Mouse (Mus musculus): ENCODE data around the gene Anks1b. TPM values are rescaled to one million over a fixed set of nuclear protein-coding genes. Genes with fewer than 3 reads are reported as not detected.

The Anks1b gene
- polyA plus RNA-seq, 1 experiment from 2014 or later = 2.9 TPM

GRCm38 (mm10) chr10:90220470-90220869 lies 347.2 kb downstream of the Anks1b start:
- no peak overlapping the region for H3K27ac ChIP-seq
- no peak for ATAC-seq (ENCODE audit: insufficient number of reproducible peaks, low FRiP score, low TSS enrichment, low read depth)
- H3K36me3 ChIP-seq = no peaks in the 10 kb centered on the region
- H3K27me3 ChIP-seq = no peaks in the 10 kb centered on the region
- H3K9me3 ChIP-seq = no peaks in the 10 kb centered on the region
- H3K4me1 ChIP-seq = no peaks in the 10 kb centered on the region
- H3K9ac ChIP-seq = no peak overlapping the region
- no peak overlapping the region for H3K4me3 ChIP-seq
- WGBS = 62% methylated on average over 3 of the region's 3 CpGs
- H3K4me2 ChIP-seq = no peak overlapping the region

DNA sequence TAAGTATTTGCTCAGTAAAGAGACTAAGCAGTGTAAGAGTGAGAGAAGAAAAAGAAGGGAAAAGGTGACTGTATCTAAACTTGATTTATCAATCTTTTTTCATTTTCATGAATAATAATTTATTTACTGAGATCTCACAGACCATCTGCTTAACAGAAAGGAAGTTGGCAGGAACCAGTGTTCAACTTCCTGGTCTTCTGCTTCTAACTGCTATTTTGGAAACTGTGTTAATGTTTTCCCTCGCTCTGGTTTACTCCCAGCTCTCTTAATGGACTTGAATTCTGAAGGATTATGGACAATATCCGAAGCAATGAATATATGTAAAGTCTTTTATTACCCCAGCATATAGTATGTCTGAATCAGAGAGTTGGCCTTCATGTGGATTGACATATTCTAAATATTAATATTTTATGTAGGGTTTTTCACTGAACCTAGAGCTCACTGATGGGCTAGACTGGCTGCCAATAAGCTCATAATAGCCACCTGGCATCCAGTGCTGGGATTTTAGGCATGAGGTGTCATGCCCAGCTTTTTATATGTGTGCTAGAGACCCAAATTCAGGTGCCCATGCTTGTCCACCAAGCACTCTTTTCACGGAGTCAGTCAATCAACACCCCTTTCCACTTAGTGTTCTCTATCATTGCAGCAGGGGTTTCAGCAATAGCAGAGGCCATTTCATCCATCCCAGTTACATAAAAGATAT lies 349.6 kb downstream of the Anks1b start:
- Histone ChIP-seq H3K27ac (no peak overlapping the region), H3K4me2 (no peak overlapping the region), H3K9ac (no peak overlapping the region), H3K9me3 (no peaks in the 10 kb centered on the region), H3K27me3 (no peaks in the 10 kb centered on the region), H3K36me3 (no peaks in the 10 kb centered on the region), H3K4me3 (no peak overlapping the region), H3K4me1 (no peaks in the 10 kb centered on the region)
- ATAC-seq (ENCODE audit: insufficient number of reproducible peaks, low FRiP score, low TSS enrichment, low read depth) = no peak
- 73% methylated on average over 3 of the region's 3 CpGs for WGBS

GRCm38 (mm10) chr10:90235273-90235672 lies 362.0 kb downstream of the Anks1b start:
- Histone ChIP-seq H3K27ac (no peak overlapping the region), H3K9me3 (no peaks in the 10 kb centered on the region), H3K4me3 (no peak overlapping the region), H3K4me1 (no peaks in the 10 kb centered on the region), H3K9ac (no peak overlapping the region), H3K36me3 (no peaks in the 10 kb centered on the region), H3K27me3 (no peaks in the 10 kb centered on the region), H3K4me2 (no peak overlapping the region)
- 75% methylated on average over 3 of the region's 3 CpGs for WGBS
- no peak for ATAC-seq (ENCODE audit: insufficient number of reproducible peaks, low FRiP score, low TSS enrichment, low read depth)

- no peak overlapping the region for H3K9ac ChIP-seq
- no peaks in the 10 kb centered on the region for H3K36me3 ChIP-seq
- no peaks in the 10 kb centered on the region for H3K27me3 ChIP-seq
- H3K27ac ChIP-seq = no peak overlapping the region
- H3K9me3 ChIP-seq = no peaks in the 10 kb centered on the region
- no peak overlapping the region for H3K4me2 ChIP-seq
- WGBS = 69% methylated on average over 3 of the region's 3 CpGs
- H3K4me3 ChIP-seq = no peak overlapping the region
- ATAC-seq (ENCODE audit: insufficient number of reproducible peaks, low FRiP score, low TSS enrichment, low read depth) = no peak
- H3K4me1 ChIP-seq = no peaks in the 10 kb centered on the region
Measured at GRCm38 (mm10) chr10:90237290-90237689, 364.0 kb downstream of the Anks1b start.

DNA sequence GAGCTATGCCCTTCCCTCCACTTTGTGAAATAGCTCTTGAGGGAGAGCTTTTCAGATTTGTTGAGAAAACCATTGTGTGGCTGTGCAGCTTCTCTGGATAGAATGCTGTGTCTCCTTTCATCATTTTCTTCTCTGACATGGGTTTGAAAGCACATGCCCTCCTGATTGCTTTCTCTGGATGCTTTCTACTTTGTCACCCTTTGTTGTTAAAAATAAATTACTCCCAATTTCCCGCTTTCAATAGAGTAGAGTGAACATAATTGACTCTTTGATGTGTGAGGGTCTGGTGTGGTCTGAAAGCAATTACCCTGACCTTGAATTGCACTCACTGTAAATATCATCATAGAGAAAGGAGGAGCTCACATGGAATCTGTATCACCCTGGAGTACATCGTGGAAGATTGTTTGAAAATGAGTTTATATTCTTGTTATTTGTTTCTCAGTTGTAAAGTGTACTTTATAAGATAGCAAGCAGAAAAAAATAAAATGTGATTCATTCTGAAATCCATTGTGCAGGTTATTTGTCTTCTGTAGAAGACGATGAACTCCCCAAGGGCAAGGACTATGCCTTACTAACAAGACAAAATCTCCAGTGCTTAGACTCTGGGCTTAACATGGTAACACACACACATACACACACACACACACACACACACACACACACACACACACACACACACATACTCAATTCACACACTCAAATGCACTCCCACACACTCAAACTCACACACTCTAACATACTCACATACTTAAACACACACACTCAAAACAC lies 385.8 kb downstream of the Anks1b start:
- Histone ChIP-seq H3K9ac (no peak overlapping the region), H3K27ac (no peak overlapping the region), H3K9me3 (no peaks in the 10 kb centered on the region), H3K4me2 (no peak overlapping the region), H3K4me3 (no peak overlapping the region), H3K36me3 (no peaks in the 10 kb centered on the region), H3K27me3 (no peaks in the 10 kb centered on the region), H3K4me1 (no peaks in the 10 kb centered on the region)
- whole genome bisulfite sequencing = 38% methylated on average over 3 of the region's 3 CpGs
- no peak for ATAC-seq (ENCODE audit: insufficient number of reproducible peaks, low FRiP score, low TSS enrichment, low read depth)

DNA sequence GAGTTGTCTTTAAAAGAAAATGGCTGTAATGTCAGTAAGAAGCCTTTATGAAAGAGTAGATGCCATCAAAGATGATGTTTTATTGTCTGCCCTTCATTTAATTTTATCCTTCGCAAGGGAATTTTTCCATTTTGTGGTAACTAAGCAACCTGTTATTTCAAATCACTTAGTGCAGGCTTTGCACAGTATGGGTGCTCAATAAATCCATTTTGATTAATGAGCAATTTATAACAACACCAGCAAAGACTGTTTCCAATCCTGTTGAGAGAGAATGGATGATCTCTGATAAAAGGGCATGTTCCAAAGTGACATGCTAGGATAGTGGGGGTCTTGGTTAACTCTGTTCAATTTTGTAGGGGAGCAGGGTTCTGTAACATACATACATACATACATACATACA lies 398.0 kb downstream of the Anks1b start:
- no peak overlapping the region for H3K4me2 ChIP-seq
- 83% methylated on average over 1 of the region's 1 CpGs for WGBS
- H3K27me3 ChIP-seq = no peaks in the 10 kb centered on the region
- H3K9ac ChIP-seq = no peak overlapping the region
- no peak overlapping the region for H3K4me3 ChIP-seq
- H3K27ac ChIP-seq = no peak overlapping the region
- H3K36me3 ChIP-seq = no peaks in the 10 kb centered on the region
- H3K9me3 ChIP-seq = no peaks in the 10 kb centered on the region
- ATAC-seq (ENCODE audit: insufficient number of reproducible peaks, low FRiP score, low TSS enrichment, low read depth) = no peak
- H3K4me1 ChIP-seq = no peaks in the 10 kb centered on the region

- Histone ChIP-seq H3K9me3 (no peaks in the 10 kb centered on the region), H3K4me3 (no peak overlapping the region), H3K4me2 (no peak overlapping the region), H3K27me3 (no peaks in the 10 kb centered on the region), H3K27ac (no peak overlapping the region), H3K36me3 (no peaks in the 10 kb centered on the region), H3K4me1 (no peaks in the 10 kb centered on the region), H3K9ac (no peak overlapping the region)
- ATAC-seq (ENCODE audit: insufficient number of reproducible peaks, low FRiP score, low TSS enrichment, low read depth) = no peak
- 80% methylated on average over 2 of the region's 2 CpGs for WGBS
Measured at GRCm38 (mm10) chr10:90273311-90273710, 400.0 kb downstream of the Anks1b start.

GRCm38 (mm10) chr10:90286589-90286988 lies 413.3 kb downstream of the Anks1b start:
- WGBS = 43% methylated on average over 1 of the region's 1 CpGs
- Histone ChIP-seq H3K4me2 (no peak overlapping the region), H3K9ac (no peak overlapping the region), H3K36me3 (no peaks in the 10 kb centered on the region), H3K27me3 (no peaks in the 10 kb centered on the region), H3K4me1 (no peaks in the 10 kb centered on the region), H3K4me3 (no peak overlapping the region), H3K27ac (no peak overlapping the region), H3K9me3 (no peaks in the 10 kb centered on the region)
- ATAC-seq (ENCODE audit: insufficient number of reproducible peaks, low FRiP score, low TSS enrichment, low read depth) = no peak

GRCm38 (mm10) chr10:90303249-90303648 lies 429.9 kb downstream of the Anks1b start:
- Histone ChIP-seq H3K36me3 (no peaks in the 10 kb centered on the region), H3K4me2 (no peak overlapping the region), H3K9ac (no peak overlapping the region), H3K9me3 (no peaks in the 10 kb centered on the region), H3K27ac (no peak overlapping the region), H3K27me3 (no peaks in the 10 kb centered on the region), H3K4me3 (no peak overlapping the region), H3K4me1 (no peaks in the 10 kb centered on the region)
- ATAC-seq (ENCODE audit: insufficient number of reproducible peaks, low FRiP score, low TSS enrichment, low read depth) = no peak
- WGBS = 71% methylated on average over 1 of the region's 1 CpGs

DNA sequence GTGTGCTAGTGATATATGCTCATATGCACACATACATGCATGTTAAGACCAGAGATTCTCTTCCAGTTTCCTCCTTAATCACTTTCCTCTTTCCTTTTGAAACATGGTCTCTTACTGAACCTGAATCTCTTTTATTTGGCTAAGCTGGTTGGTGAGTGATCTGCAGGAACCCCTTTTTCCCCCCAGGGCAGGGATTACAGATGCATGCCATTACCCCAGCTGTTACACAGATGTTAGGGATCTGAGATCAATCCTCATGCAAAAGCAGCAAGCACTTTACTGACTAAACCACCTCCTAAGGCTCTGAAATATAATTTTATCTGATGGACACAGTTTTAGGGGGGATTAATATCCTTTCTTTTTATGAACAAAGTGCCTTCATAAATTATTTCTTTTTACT lies 432.8 kb downstream of the Anks1b start:
- no peak for ATAC-seq (ENCODE audit: insufficient number of reproducible peaks, low FRiP score, low TSS enrichment, low read depth)
- Histone ChIP-seq H3K27ac (no peak overlapping the region), H3K9me3 (no peaks in the 10 kb centered on the region), H3K4me3 (no peak overlapping the region), H3K4me1 (no peaks in the 10 kb centered on the region), H3K36me3 (no peaks in the 10 kb centered on the region), H3K27me3 (no peaks in the 10 kb centered on the region), H3K4me2 (no peak overlapping the region), H3K9ac (no peak overlapping the region)

GRCm38 (mm10) chr10:90307931-90308555 lies 434.7 kb downstream of the Anks1b start:
- Histone ChIP-seq H3K27me3 (no peaks in the 10 kb centered on the region), H3K36me3 (no peaks in the 10 kb centered on the region), H3K4me2 (no peak overlapping the region), H3K4me1 (no peaks in the 10 kb centered on the region), H3K27ac (no peak overlapping the region), H3K9ac (no peak overlapping the region), H3K9me3 (no peaks in the 10 kb centered on the region), H3K4me3 (no peak overlapping the region)
- 63% methylated on average over 5 of the region's 5 CpGs for WGBS
- ATAC-seq (ENCODE audit: insufficient number of reproducible peaks, low FRiP score, low TSS enrichment, low read depth) = no peak

DNA sequence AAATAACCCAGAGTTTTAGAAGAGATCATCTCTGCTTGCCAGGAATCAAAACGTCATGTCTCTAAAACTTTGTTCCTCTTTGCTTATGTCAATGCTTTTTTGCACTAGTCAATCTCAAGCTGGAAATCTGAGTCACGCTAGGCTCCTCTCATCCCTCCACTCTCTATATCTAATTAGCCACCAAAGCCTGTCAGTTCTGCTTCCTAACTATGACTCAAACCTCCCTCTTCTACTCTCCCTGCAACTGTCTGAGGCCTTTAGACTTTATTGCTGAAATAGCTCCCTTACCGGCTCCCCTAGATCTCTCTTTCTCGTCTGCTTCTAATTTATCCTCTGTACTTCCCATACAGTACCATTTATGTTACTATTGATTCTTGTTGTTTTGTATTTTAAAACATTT lies 456.5 kb downstream of the Anks1b start:
- no peaks in the 10 kb centered on the region for H3K36me3 ChIP-seq
- H3K27me3 ChIP-seq = no peaks in the 10 kb centered on the region
- no peak overlapping the region for H3K4me3 ChIP-seq
- no peaks in the 10 kb centered on the region for H3K9me3 ChIP-seq
- no peak overlapping the region for H3K9ac ChIP-seq
- ATAC-seq (ENCODE audit: insufficient number of reproducible peaks, low FRiP score, low TSS enrichment, low read depth) = no peak
- H3K27ac ChIP-seq = no peak overlapping the region
- WGBS = 71% methylated on average over 4 of the region's 4 CpGs
- no peaks in the 10 kb centered on the region for H3K4me1 ChIP-seq
- H3K4me2 ChIP-seq = no peak overlapping the region
